Mouse (Mus musculus) embryonic facial prominence, embryonic 14.5 days (tissue): Measurements from ENCODE around the gene Tlx2. TPM values are rescaled to one million over a fixed set of nuclear protein-coding genes. Genes with fewer than 3 reads are reported as not detected.

Experiments used
- ATAC-seq: fragments of 200-750 bp; cut with Nextera tagmentation; 2 replicates; pipeline ENCODE4 v1.8.0; 2017; ENCODE audit warnings: low read depth, moderate number of reproducible peaks, moderate TSS enrichment
- DNase-seq: peaks from one replicate; pipeline ENCODE4 v3.0.0-alpha.2; 2015; ENCODE audit warnings: low spot score
- H3K27ac ChIP-seq: fragments of 300-500 bp; sonication (generic); replicated peaks from 2 replicates; pipeline ENCODE4 v1.5.1; 2014; ENCODE audit warnings: low read depth, mild to moderate bottlenecking, low read length, moderate library complexity
- H3K27me3 ChIP-seq: fragments of 300-500 bp; sonication (generic); replicated peaks from 2 replicates; pipeline ENCODE4 v1.6.1; 2014; ENCODE audit warnings: low read length; ENCODE audit not compliant: control insufficient read depth, insufficient read depth
- H3K36me3 ChIP-seq: fragments of 300-500 bp; sonication (generic); 2 replicates; pipeline ENCODE4 v1.6.1; 2014; ENCODE audit warnings: low read length, mixed read lengths; ENCODE audit not compliant: control insufficient read depth, insufficient read depth
- H3K4me1 ChIP-seq: fragments of 300-500 bp; sonication (generic); 2 replicates; pipeline ENCODE4 v1.6.1; 2014; ENCODE audit warnings: antibody characterized with exemption, low read length; ENCODE audit not compliant: control insufficient read depth, insufficient read depth
- H3K4me2 ChIP-seq: fragments of 300-500 bp; sonication (generic); 2 replicates; pipeline ENCODE4 v1.6.1; 2014; ENCODE audit warnings: low read depth, mild to moderate bottlenecking, low read length, moderate library complexity, mixed read lengths
- H3K4me3 ChIP-seq: fragments of 300-500 bp; sonication (generic); 2 replicates; pipeline ENCODE4 v1.5.1; 2014; ENCODE audit warnings: low read depth, mild to moderate bottlenecking, low read length
- H3K9ac ChIP-seq: fragments of 300-500 bp; sonication (generic); 2 replicates; pipeline ENCODE4 v1.6.1; 2014; ENCODE audit warnings: low read depth, mild to moderate bottlenecking, low read length, moderate library complexity, mixed read lengths
- H3K9me3 ChIP-seq: fragments of 300-500 bp; sonication (generic); 2 replicates; pipeline ENCODE4 v1.6.1; 2016; ENCODE audit warnings: low read length; ENCODE audit not compliant: control insufficient read depth
- WGBS: fragments of 180-500 bp; shearing (Covaris S2); extraction: QIAGEN DNeasy Blood & Tissue Kit; methylation state at CpG from one replicate; pipeline ENCODE4 v1.1.7; 2014; 5-methylcytosine and 5-hydroxymethylcytosine counted together
- polyA plus RNA-seq: library from polyadenylated mRNA; unstranded; fragments of >200 nt; fragmentation: Nextera tagmentation; extraction: Ambion mirVana; gene quantifications from 2 replicates; pipeline ENCODE4 v1.2.1, GENCODE M21; 2014

Tlx2 gene
- polyA plus RNA-seq, 1 experiment from 2014 or later: 3.4 TPM

- Histone ChIP-seq H3K4me2 (peak within 1 kb of the TSS; percentile 97), H3K9ac (peak within 1 kb of the TSS; percentile 73), H3K27me3 (0 out of 2 replicates have a peak, but pooled peaks cover 5% of the 10 kb centered on the region), H3K36me3 (0 out of 2 replicates have a peak, but pooled peaks cover 3% of the 10 kb centered on the region), H3K4me3 (peak within 1 kb of the TSS; percentile 73), H3K27ac (peak within 1 kb of the TSS; percentile 74), H3K9me3 (no peaks in the 10 kb centered on the region), H3K4me1 (peaks cover 5% of the 10 kb centered on the region; the same call in 1 of the 2 replicates)
- peak; percentile 94 for DNase-seq
- 2% methylated on average over 11 of the region's 25 CpGs for WGBS
- peak; percentile 89 for ATAC-seq
Measured at GRCm38 (mm10) chr6:83101316-83101687, 31.2 kb upstream of the Tlx2 start, which contains the start of the genes Ccdc142 and Gm42688. Ccdc142 (plus strand) TSS chr6:83101601. Gm42688 (plus strand) TSS chr6:83101617.

- Histone ChIP-seq H3K4me2 (no peak overlapping the region), H3K9ac (no peak overlapping the region), H3K9me3 (peaks cover 4% of the 10 kb centered on the region; the same call in 1 of the 2 replicates), H3K4me1 (peaks cover 5% of the 10 kb centered on the region; the same call in 1 of the 2 replicates), H3K4me3 (no peak overlapping the region), H3K27me3 (0 out of 2 replicates have a peak, but pooled peaks cover 5% of the 10 kb centered on the region), H3K36me3 (no peaks in the 10 kb centered on the region), H3K27ac (no peak overlapping the region)
- DNase-seq: no peak
- no peak for ATAC-seq
- 63% methylated on average over 2 of the region's 2 CpGs for WGBS
Measured at GRCm38 (mm10) chr6:83098411-83098810, 28.3 kb upstream of the Tlx2 start.

- DNase-seq (no peak), ATAC-seq (no peak)
- 41% methylated on average over 6 of the region's 6 CpGs for WGBS
- H3K36me3 ChIP-seq: no peaks in the 10 kb centered on the region
- no peaks in the 10 kb centered on the region for H3K4me1 ChIP-seq
- no peak overlapping the region for H3K4me3 ChIP-seq
- H3K9me3 ChIP-seq: peaks cover 4% of the 10 kb centered on the region; the same call in 1 of the 2 replicates
- H3K27ac ChIP-seq: no peak overlapping the region
- H3K4me2 ChIP-seq: no peak overlapping the region
- 0 out of 2 replicates have a peak, but pooled peaks cover 5% of the 10 kb centered on the region for H3K27me3 ChIP-seq
- H3K9ac ChIP-seq: no peak overlapping the region
Measured at GRCm38 (mm10) chr6:83095968-83096367, 25.9 kb upstream of the Tlx2 start.

GRCm38 (mm10) chr6:83092416-83093127 lies 22.5 kb upstream of the Tlx2 start:
- no peak for DNase-seq
- Histone ChIP-seq H3K4me3 (no peak overlapping the region), H3K9me3 (peaks cover 4% of the 10 kb centered on the region; the same call in 1 of the 2 replicates), H3K9ac (no peak overlapping the region), H3K4me1 (peaks cover 3% of the 10 kb centered on the region), H3K27ac (no peak overlapping the region), H3K36me3 (no peaks in the 10 kb centered on the region), H3K4me2 (no peak overlapping the region), H3K27me3 (peaks cover 32% of the 10 kb centered on the region)
- 31% methylated on average over 6 of the region's 6 CpGs for WGBS
- no peak for ATAC-seq

GRCm38 (mm10) chr6:83087926-83088260 lies 17.8 kb upstream of the Tlx2 start:
- peak overlapping the region; percentile 27 for H3K4me3 ChIP-seq
- no peaks in the 10 kb centered on the region for H3K36me3 ChIP-seq
- peak overlapping the region; percentile 40 for H3K4me2 ChIP-seq
- ATAC-seq (no peak), DNase-seq (no peak)
- WGBS: 9% methylated on average over 9 of the region's 9 CpGs
- H3K9ac ChIP-seq: no peak overlapping the region
- H3K4me1 ChIP-seq: peaks cover 15% of the 10 kb centered on the region
- peaks cover 76% of the 10 kb centered on the region for H3K27me3 ChIP-seq
- no peak overlapping the region for H3K27ac ChIP-seq
- H3K9me3 ChIP-seq: no peaks in the 10 kb centered on the region

GRCm38 (mm10) chr6:83087205-83087925 lies 17.3 kb upstream of the Tlx2 start:
- H3K4me1 ChIP-seq: peaks cover 15% of the 10 kb centered on the region
- H3K9ac ChIP-seq: 0 out of 2 replicates have a peak overlapping the region, but pooled peaks have one; percentile 30

DNA sequence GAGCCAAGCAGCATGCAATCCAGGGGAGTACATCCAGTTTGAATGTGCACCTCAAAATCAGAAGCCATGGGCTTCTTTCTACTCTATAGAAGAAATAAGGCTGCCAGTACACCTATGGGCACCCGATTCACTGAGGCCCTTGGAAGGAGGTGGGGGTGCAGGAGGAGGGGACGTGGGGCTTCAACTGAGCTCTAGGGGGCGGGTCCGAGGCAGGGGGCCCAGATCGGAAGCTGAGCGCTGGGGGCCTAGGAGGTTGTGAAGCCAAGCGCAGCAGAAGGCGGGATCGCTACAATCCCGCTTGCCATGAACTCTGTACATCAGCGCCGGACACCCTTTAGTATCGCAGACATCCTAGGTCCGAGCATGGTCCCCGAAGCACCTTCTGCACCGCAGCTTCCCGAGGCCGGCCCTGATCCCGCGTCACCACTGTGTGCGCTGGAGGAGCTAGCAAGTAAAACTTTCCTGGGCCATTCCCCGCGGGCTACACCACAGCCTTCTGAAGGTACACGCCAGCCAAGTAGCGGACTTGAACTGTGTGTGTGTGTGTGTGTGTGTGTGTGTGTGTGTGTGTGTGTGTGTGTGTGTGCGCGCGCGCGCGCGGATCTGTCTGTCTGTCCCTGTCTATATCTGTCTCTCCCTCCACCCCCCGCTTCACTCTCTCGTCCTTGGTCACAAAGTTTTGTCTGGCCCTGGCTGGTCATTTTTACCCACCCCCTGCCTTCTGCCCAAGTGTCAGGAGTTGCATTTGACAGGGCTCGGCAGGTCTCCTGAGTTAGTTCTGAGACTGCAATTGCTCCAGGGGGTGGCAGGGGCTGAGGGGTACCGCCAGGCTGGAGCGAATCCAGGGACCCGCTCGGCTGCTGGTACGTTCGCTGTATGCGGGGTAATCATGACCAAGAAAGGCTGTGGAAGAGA lies 16.3 kb upstream of the Tlx2 start, which contains the start of gene Lbx2:
Lbx2 (plus strand) TSS at position 247 of the 915 bp plus-strand sequence.
- Histone ChIP-seq H3K27me3 (peaks cover 83% of the 10 kb centered on the region), H3K36me3 (peaks cover 7% of the 10 kb centered on the region; the same call in 1 of the 2 replicates), H3K9ac (peak within 1 kb of the TSS; percentile 30; the same call in 1 of the 2 replicates), H3K4me1 (peaks cover 15% of the 10 kb centered on the region), H3K4me2 (peak within 1 kb of the TSS; percentile 48), H3K4me3 (peak within 1 kb of the TSS; percentile 18), H3K27ac (no peak within 1 kb of the TSS), H3K9me3 (no peaks in the 10 kb centered on the region)
- 4% methylated on average over 29 of the region's 42 CpGs for WGBS
- ATAC-seq: no peak
- no peak for DNase-seq

More at GRCm38 (mm10) chr6:83087205-83087925, 17.3 kb upstream of the Tlx2 start:
- no peak overlapping the region for H3K27ac ChIP-seq
- WGBS: 4% methylated on average over 47 of the region's 47 CpGs
- peak overlapping the region; percentile 40 for H3K4me2 ChIP-seq
- no peaks in the 10 kb centered on the region for H3K9me3 ChIP-seq
- no peak for DNase-seq
- H3K4me3 ChIP-seq: peak overlapping the region; percentile 27
- H3K36me3 ChIP-seq: no peaks in the 10 kb centered on the region
- H3K27me3 ChIP-seq: peaks cover 82% of the 10 kb centered on the region
- no peak for ATAC-seq

DNA sequence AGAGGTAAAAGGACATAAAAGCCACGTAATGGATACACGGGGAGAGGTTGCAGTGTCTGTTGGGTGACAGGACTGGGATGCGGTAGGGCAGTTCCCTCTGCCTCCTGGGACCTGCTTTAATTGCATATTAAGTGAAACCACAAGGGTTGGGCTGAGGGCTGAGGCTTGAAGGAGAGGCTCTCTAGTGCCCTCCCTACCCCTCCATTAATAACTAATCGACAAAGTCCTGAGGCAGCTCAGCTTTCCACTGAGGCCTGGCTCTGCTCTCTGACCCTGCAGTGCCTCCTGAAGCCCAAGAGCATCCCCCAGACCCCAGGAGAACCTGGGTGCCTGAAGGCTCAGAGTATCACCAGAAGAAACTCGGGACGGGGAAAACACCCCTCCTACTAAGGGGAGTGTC lies 14.4 kb upstream of the Tlx2 start:
- Histone ChIP-seq H3K27ac (no peak overlapping the region), H3K4me3 (no peak overlapping the region), H3K9me3 (no peaks in the 10 kb centered on the region), H3K4me2 (no peak overlapping the region), H3K36me3 (peaks cover 20% of the 10 kb centered on the region), H3K9ac (no peak overlapping the region), H3K4me1 (peaks cover 15% of the 10 kb centered on the region), H3K27me3 (peaks cover 69% of the 10 kb centered on the region)
- DNase-seq: no peak
- ATAC-seq: no peak
- WGBS: 12% methylated on average over 6 of the region's 6 CpGs
